Mouse (Mus musculus) lung, postnatal 0 days (tissue): Measurements from ENCODE around the gene Kctd20. TPM values are rescaled to one million over a fixed set of nuclear protein-coding genes. Genes with fewer than 3 reads are reported as not detected.

Source experiments
- ATAC-seq: fragments of 200-750 bp; cut with Nextera tagmentation; 2 replicates; pipeline ENCODE4 v1.8.0; 2017; ENCODE audit warnings: moderate library complexity
- DNase-seq: peaks from one replicate; pipeline ENCODE4 v3.0.0-alpha.2; 2016; ENCODE audit warnings: low spot score
- H3K27ac ChIP-seq: fragments of 300-500 bp; sonication (generic); 2 replicates; pipeline ENCODE4 v1.5.1; 2014; ENCODE audit warnings: antibody characterized with exemption, mild to moderate bottlenecking, low read length, mixed read lengths
- H3K27me3 ChIP-seq: fragments of 300-500 bp; sonication (generic); replicated peaks from 2 replicates; pipeline ENCODE4 v1.6.1; 2014; ENCODE audit warnings: low read length, mixed read lengths; ENCODE audit not compliant: insufficient read depth
- H3K36me3 ChIP-seq: fragments of 300-500 bp; sonication (generic); 2 replicates; pipeline ENCODE4 v1.6.1; 2014; ENCODE audit warnings: low read length, mixed read lengths; ENCODE audit not compliant: insufficient read depth
- H3K4me1 ChIP-seq: fragments of 300-500 bp; sonication (generic); 2 replicates; pipeline ENCODE4 v1.6.1; 2014; ENCODE audit warnings: antibody characterized with exemption, low read depth, low read length, mixed read lengths; ENCODE audit not compliant: insufficient read depth
- H3K4me2 ChIP-seq: fragments of 300-500 bp; sonication (generic); replicated peaks from 2 replicates; pipeline ENCODE4 v1.6.1; 2014; ENCODE audit warnings: low read depth, mild to moderate bottlenecking, low read length, moderate library complexity, mixed read lengths
- H3K4me3 ChIP-seq: fragments of 300-500 bp; sonication (generic); 2 replicates; pipeline ENCODE4 v1.5.1; 2014; ENCODE audit warnings: low read depth, low read length
- H3K9ac ChIP-seq: fragments of 300-500 bp; sonication (generic); replicated peaks from 2 replicates; pipeline ENCODE4 v1.6.1; 2014; ENCODE audit warnings: low read depth, mild to moderate bottlenecking
- H3K9me3 ChIP-seq: fragments of 300-500 bp; sonication (generic); 2 replicates; pipeline ENCODE4 v1.6.1; 2016; ENCODE audit warnings: low read length, mixed read lengths
- CTCF ChIP-seq: IDR thresholded peaks from 2 replicates; pipeline ENCODE4 v1.5.1; 2016; ENCODE audit warnings: antibody characterized with exemption, mild to moderate bottlenecking
- EP300 ChIP-seq: IDR thresholded peaks from 2 replicates; pipeline ENCODE4 v1.6.1; 2016; ENCODE audit warnings: antibody characterized with exemption, mild to moderate bottlenecking, control low read depth
- WGBS: fragments of 180-500 bp; shearing (Covaris S2); extraction: QIAGEN DNeasy Blood & Tissue Kit; methylation state at CpG from one replicate; pipeline ENCODE4 v1.1.7; 2014; 5-methylcytosine and 5-hydroxymethylcytosine counted together
- polyA plus RNA-seq: library from polyadenylated mRNA; unstranded; fragments of >200 nt; fragmentation: Nextera tagmentation; extraction: Ambion mirVana; gene quantifications from 2 replicates; pipeline ENCODE4 v1.2.1, GENCODE M21; 2015

Gene Kctd20
- polyA plus RNA-seq: 44.3 and 49.5 TPM in 2 replicates

- Histone ChIP-seq H3K27me3 (no peaks in the 10 kb centered on the region), H3K4me1 (peaks cover 12% of the 10 kb centered on the region), H3K27ac (peak within 1 kb of the TSS; percentile 97), H3K4me2 (peak within 1 kb of the TSS; percentile 75), H3K9ac (peak within 1 kb of the TSS; percentile 77), H3K36me3 (no peaks in the 10 kb centered on the region), H3K9me3 (no peaks in the 10 kb centered on the region), H3K4me3 (peak within 1 kb of the TSS; percentile 70)
- ATAC-seq (peak; percentile 92), DNase-seq (peak; percentile 95)
- WGBS: 1% methylated on average over 53 of the region's 80 CpGs
- no peak for TF ChIP-seq EP300
- TF ChIP-seq CTCF: no peak; the same call in 1 of the 2 replicates
Measured at GRCm38 (mm10) chr17:28951831-28952799, at the start of gene Kctd20. Gene Kctd20, plus strand, starts transcription at chr17:28951950.

DNA sequence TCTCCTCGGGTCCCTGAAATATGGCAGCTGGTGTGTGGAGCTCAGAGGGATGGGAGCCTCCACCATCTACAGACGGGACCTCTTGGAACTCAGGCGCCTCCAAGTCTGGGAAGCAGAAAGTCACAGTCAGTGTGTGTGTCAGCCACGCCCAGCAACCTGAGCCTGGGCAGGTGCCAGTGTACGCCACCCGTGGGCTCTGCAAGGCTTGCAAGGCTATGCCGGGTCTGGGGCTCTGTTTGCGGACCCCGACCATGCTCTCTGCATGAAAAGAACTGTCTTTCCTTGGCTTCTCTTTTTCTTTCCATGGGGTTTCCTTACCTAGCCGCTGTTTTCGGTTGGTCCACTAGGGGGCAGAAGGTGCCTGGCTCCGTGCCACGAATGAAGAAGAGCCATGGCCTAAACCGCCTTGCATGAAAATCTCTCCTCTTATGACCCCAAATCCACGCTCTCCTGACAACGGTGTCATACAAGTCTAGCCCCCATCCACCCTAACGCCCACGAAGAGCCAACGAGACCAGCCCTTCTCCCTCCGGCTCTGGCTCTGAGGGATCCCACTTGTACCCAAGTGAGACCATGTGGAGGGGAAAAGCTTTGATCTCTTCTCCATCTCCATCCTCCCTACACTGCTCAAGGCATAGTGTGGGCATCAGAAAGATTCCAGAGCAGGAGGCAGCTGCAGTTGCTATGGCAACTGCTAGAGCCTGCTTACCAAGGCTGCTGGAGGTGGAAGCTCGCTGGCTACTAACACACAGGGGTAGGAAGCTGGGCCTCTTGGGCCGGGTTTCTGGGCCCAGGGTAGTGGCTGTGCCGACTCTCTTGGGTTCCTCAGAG lies 47.0 kb upstream of the Kctd20 start:
- no peak for TF ChIP-seq EP300
- peak; percentile 84 for TF ChIP-seq CTCF
- no peak overlapping the region for H3K9ac ChIP-seq
- H3K27ac ChIP-seq: no peak overlapping the region
- 30% methylated on average over 23 of the region's 23 CpGs for WGBS
- H3K4me1 ChIP-seq: peaks cover 4% of the 10 kb centered on the region; the same call in 1 of the 2 replicates
- H3K4me3 ChIP-seq: no peak overlapping the region
- DNase-seq (peak; percentile 49), ATAC-seq (no peak; the same call in 1 of the 2 replicates)
- H3K9me3 ChIP-seq: no peaks in the 10 kb centered on the region
- no peaks in the 10 kb centered on the region for H3K36me3 ChIP-seq
- H3K4me2 ChIP-seq: no peak overlapping the region
- no peaks in the 10 kb centered on the region for H3K27me3 ChIP-seq

- no peak overlapping the region for H3K4me3 ChIP-seq
- DNase-seq: no peak
- H3K4me1 ChIP-seq: peaks cover 4% of the 10 kb centered on the region; the same call in 1 of the 2 replicates
- TF ChIP-seq CTCF (no peak), EP300 (no peak)
- H3K4me2 ChIP-seq: no peak overlapping the region
- ATAC-seq: no peak
- no peaks in the 10 kb centered on the region for H3K27me3 ChIP-seq
- no peaks in the 10 kb centered on the region for H3K9me3 ChIP-seq
- no peak overlapping the region for H3K9ac ChIP-seq
- no peak overlapping the region for H3K27ac ChIP-seq
- H3K36me3 ChIP-seq: no peaks in the 10 kb centered on the region
- WGBS: 75% methylated on average over 13 of the region's 13 CpGs
Measured at GRCm38 (mm10) chr17:28905377-28905916, 46.3 kb upstream of the Kctd20 start.

DNA sequence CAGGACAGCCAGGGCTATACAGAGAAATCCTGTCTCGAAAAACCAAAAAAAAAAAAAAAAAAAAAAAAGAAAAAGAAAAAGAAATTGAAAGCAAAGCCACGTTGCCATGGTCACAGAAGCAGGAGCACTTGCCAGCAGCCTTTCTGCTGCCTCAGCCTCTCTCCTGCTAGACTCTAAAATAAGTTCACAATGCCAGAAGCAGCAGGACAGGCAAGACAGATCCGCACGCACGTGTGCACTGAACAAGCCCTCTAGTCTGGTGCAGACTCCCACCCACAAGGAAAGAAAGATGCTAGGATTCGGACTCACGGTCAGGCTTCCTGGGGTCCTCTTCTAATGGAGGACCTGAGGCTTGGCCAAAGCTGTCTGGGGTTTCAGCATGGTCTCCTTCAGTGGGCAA lies 43.8 kb upstream of the Kctd20 start:
- no peak for DNase-seq

DNA sequence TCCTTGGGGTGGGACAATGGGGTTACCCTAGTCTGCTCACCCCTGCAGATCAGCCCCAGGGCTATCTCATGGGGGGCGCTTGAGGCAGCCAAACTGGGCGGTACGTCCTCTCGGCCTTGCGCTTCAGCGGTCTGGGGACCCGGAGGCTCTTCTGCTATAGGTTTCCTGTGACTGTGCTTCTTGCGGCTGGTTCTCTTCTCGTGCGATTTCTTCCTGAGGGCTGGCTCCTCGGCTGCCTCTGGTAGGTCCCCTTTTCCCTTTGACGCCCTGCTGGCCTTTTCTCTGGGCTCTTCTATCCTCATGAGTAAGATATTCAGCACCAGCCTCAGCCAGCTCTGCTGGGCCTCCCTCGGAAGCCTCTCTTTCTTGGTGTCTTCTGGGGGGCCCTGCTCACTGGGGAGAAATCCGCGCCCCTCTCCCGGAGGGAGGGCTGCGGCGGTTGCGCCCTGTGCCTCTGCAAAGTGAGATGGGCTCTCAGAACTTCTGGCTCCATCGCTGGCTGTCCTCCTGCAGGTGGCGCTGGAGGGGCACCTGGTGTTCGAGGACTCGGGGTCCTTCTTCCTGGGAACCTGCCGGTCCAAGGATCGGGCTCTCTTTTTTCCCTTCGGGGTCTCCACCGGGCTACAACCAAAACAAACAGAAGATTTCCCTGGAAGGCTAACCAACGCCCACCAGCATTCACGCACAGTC lies 42.4 kb upstream of the Kctd20 start:
- Histone ChIP-seq H3K4me1 (peaks cover 4% of the 10 kb centered on the region; the same call in 1 of the 2 replicates), H3K9me3 (no peaks in the 10 kb centered on the region), H3K4me3 (peak overlapping the region; percentile 12; the same call in 1 of the 2 replicates), H3K4me2 (peak overlapping the region; percentile 40), H3K9ac (no peak overlapping the region), H3K36me3 (no peaks in the 10 kb centered on the region), H3K27ac (no peak overlapping the region), H3K27me3 (no peaks in the 10 kb centered on the region)
- ATAC-seq (no peak), DNase-seq (peak; percentile 69)
- TF ChIP-seq EP300: no peak
- peak; percentile 73 for TF ChIP-seq CTCF
- WGBS: 6% methylated on average over 29 of the region's 29 CpGs

More for the DNA sequence above, 43.8 kb upstream of the Kctd20 start:
- TF ChIP-seq EP300: no peak
- TF ChIP-seq CTCF: no peak
- Histone ChIP-seq H3K4me2 (no peak overlapping the region), H3K4me1 (peaks cover 4% of the 10 kb centered on the region; the same call in 1 of the 2 replicates), H3K27me3 (no peaks in the 10 kb centered on the region), H3K27ac (no peak overlapping the region), H3K9ac (no peak overlapping the region), H3K36me3 (no peaks in the 10 kb centered on the region), H3K9me3 (no peaks in the 10 kb centered on the region), H3K4me3 (no peak overlapping the region)
- ATAC-seq: no peak
- WGBS: 65% methylated on average over 7 of the region's 7 CpGs
